Mouse (Mus musculus): ENCODE data around the gene Tmem38b. TPM values are rescaled to one million over a fixed set of nuclear protein-coding genes. Genes with fewer than 3 reads are reported as not detected.
A peak's percentile ranks its signal among the peaks of the same experiment; 100 is the strongest.
"Not testable (repeated sequence)": the region's sequence is repeated elsewhere in the genome, so short reads cannot be mapped to it uniquely, and the experiment has no call there.

The Tmem38b gene
- total RNA-seq (2021), result 10 to 100 TPM; 62.1 to 68.8 TPM
- long read RNA-seq, experiment 1, transcript Tmem38b-201 (6 exons, 2,862 nt), result major isoform, 84 of 103 reads
- long read RNA-seq, experiment 1, partial matches to known transcripts, result 1 of 103 reads
- long read RNA-seq, experiment 1, other reads (novel, unspliced or antisense), result 18 of 103 reads
- long read RNA-seq, experiment 2, transcript Tmem38b-201 (6 exons, 2,862 nt), result major isoform, 101 of 116 reads
- long read RNA-seq, experiment 2, partial matches to known transcripts, result 0 of 116 reads
- long read RNA-seq, experiment 2, other reads (novel, unspliced or antisense), result 15 of 116 reads

DNA sequence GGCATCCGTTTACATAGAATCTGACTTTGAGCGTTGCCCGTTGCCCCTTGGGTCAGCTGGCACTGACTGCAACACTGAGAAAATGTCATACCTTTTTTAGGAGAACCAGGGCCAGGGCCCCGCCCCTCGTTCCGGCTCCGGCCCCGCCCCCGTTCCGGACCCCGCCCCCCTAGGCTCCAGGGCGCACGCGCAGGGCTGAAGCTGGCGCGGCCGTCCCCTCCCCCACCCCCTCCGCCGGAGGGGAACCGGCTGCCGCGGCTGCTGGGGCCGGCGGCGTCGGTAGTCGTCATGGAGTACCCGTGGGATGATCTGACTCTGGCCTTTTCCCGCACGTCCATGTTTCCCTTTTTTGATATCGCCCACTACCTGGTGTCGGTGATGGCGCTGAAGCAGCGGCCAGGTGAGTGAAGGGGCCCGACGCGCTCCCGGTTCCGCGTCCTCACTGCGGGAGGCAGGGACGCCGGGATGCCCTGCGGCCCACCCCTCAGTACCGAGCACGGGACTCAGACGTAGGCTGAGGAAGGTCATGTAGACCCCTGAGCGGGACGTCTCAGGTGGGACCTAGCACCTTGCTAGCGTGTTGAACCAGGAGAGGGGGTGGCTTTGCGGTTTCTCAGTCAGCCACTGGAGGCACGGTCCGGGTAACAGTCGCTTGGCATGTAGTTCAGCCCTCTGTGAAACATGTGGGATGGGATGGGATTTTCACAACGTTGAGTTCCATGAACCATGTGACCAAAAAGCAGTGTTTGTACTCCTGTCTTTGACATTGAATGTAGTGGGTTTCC, at the start of gene Tmem38b:
TSS of gene Tmem38b (plus strand) at position 225 of the 785 bp plus-strand sequence.
- peak; percentile 73 to 78 for DNase-seq (ENCODE audit: low spot score in 2 of 2)

DNA sequence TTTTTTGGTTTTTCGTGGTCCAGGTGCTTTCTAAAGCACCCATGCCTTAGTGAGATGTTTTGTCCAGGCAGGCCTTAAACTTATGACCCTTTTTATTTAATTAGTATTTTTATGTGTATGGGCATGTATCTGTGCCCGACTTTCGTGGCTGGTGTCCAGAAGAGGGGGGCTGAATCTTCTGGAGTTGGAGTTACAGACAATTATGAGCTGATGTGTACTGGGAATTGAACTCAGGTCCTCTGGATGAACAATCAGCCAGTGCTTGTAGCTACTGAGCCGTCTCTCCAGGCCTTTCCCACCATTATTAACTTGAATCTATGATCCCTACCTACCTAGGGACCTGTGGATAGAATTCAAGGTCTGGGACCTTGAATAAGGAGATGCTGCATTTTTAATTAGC, 44.4 kb upstream of the Tmem38b start:
- no peak for DNase-seq (ENCODE audit: low spot score in 2 of 2)

DNA sequence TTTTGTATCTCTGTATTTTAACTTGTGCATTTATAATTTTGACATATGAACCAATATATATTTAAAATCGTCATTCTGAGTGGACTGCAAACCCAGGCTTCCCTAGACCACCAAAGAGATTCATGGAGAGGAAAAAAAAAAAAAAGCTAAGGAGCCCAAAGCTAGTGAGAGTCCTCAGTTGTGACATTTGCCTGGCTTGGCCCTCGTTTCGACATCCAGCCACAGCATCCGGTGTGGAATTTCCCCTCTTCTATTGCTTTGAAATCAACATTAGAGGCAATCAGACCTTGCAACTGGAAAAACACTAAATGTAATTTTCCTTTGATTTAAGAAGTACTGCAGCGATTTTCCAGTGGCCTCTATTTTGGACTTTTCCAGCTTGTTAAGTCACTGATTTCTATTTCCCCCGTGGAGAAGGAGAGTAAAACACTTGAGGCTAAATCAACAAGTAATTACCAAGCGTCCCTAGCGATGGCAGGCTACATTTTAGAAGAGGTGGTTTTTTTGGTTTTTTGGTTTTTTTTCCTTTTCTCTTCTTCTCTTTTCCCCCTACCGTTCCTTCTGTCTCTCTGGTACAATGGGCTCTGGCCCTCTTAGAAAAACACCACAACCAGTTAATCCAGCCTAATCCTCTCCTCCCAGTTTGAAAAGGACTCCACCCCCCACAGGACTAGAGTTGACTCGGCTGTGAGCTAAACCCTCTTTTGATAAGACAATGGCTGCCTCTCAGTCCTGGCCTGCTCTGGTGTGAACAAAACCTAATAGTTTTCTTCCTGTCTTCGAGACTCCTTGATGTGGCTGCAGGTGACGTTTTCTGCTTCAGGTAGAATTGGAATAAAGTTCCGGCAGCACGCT, 43.4 kb upstream of the Tmem38b start:
- DNase-seq (ENCODE audit: low spot score in 2 of 2), result no peak

DNA sequence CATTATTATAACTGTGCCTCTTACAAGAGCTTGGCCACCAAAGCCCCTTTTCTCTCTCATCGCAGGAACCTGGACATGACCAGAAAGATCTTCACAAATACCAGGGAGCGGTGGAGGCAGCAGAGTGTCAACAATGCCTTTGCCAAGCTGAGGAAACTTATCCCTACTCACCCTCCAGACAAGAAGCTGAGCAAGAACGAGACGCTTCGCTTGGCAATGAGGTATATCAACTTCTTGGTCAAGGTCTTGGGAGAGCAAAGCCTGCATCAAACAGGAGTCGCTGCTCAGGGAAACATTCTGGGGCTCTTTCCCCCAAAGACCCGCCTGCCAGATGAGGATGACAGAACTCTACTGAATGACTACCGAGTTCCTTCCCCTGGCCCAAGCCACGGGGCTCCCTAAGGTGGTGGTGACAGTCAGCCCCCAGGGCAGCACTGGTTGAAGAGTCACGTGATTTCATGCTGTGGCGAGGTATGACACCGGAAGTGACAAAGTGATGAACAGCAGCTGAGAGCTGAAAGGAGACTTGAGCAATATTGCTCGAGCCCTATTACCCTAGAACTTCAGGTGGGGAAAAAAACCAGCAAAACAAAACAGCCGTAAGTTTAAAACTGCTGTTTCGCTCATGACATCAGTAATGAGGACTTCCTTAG, 40.0 kb upstream of the Tmem38b start:
- DNase-seq (ENCODE audit: low spot score in 2 of 2), result no peak

DNA sequence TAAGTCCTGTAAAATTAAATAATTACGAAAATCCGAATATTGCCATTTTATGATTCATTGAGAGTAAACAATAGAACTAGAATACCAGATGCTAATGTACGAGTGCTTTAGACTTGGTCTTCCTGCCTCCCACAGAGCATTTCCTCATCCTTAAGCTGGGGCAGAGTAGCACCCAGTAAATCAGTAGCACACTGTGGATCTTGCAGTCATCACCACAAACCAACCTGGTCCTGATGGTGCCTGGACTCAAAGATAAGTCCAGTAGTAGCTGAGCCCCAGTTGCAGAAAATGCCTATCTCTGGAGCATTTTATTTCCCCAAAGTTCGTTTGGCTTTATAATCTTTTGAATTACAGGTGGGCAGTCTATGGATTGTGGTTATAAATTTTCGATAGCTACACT, 39.0 kb upstream of the Tmem38b start:
- no peak for DNase-seq (ENCODE audit: low spot score in 2 of 2)

DNA sequence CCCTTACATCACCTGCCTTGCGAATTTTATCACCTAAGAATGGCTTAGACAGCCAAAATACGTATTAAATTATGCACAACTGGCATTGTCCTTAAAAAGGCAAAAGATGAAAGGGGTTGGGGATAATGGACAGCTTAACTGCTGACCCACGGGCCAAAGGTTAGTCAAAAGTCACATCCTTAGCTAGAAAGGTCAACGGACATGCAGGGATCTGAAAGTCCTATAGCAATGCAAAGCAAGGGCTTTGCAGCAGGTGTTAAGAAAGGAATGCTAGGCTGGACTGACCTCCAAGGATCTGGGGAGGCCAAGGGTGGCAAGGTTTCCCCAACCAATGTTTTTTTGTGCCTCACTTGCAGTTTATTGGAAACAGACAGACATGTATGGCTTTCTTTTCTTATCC, 36.5 kb upstream of the Tmem38b start:
- no peak for DNase-seq (ENCODE audit: low spot score in 2 of 2)

DNA sequence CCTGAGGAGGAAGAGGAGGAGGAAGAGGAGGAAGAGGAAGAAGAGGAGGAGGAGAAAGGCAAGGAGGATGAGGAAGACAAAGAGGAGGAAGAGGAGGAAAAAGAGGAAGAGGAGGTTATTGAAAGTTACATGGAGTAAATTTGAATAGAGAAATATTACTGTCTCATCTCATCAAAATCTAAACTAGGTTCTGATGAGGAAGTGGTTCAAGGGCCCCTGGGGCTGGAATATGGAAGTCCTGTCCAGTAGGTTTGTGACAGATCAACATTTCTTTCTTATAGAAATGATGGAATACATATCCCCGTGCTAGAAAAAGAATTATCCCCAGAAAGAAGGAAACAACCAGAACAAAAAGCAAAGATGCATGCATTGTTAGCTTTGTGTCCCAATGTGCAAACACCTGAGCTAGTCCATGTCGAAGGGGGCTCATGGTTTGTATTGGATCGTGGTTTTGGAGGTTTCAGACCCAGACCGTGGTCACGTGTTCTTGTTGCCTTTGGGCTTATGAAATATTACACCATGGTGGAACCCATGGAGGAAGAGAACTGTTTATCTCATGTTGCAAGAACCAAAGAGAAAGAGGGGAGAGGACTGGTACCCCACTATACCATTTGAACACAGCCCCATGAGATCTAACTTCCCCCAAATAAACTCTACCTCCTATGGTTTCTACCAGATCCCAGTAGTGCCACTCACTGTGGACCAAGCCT, 31.4 kb upstream of the Tmem38b start:
- no peak for DNase-seq (ENCODE audit: low spot score in 2 of 2)

DNA sequence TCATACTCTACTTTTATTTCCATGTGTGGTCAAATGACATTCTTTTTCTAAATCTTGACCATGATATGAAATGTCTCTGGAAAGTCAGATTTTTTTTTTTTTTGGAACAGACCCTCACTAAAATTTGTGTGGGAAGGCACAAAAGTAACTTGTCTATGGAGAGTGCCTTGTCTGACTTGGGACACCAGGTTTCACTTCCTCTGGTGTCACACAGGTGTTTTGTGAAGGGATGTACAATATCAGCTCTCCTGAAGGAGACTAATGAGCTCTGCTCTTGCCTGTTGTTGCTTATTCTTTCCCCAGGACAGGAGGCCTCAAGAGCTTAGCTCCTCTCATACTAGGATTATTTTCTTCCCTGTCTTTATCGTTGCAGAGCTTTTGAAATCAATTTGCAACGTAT, 30.8 kb upstream of the Tmem38b start:
- no peak for DNase-seq (ENCODE audit: low spot score in 2 of 2)

DNA sequence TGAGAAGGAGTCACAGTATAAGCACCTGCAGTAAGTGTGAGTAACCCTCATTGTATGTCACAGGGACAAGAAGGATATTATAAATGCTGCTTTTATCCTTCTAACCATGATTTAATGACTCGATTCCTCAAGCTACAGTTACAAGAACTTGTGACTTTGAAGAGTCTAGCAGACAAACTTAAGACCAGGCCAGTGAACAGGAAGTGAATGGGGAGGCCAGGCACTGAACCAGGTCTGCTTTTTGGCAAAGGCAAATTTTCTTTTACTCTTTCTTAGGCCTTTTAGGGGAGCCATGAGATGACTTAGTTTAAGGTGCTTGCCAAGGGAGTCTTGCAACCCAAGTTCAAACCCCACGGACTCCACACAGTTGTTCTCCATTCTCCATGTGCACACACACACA, 30.1 kb upstream of the Tmem38b start:
- no peak for DNase-seq (ENCODE audit: low spot score in 2 of 2)

DNA sequence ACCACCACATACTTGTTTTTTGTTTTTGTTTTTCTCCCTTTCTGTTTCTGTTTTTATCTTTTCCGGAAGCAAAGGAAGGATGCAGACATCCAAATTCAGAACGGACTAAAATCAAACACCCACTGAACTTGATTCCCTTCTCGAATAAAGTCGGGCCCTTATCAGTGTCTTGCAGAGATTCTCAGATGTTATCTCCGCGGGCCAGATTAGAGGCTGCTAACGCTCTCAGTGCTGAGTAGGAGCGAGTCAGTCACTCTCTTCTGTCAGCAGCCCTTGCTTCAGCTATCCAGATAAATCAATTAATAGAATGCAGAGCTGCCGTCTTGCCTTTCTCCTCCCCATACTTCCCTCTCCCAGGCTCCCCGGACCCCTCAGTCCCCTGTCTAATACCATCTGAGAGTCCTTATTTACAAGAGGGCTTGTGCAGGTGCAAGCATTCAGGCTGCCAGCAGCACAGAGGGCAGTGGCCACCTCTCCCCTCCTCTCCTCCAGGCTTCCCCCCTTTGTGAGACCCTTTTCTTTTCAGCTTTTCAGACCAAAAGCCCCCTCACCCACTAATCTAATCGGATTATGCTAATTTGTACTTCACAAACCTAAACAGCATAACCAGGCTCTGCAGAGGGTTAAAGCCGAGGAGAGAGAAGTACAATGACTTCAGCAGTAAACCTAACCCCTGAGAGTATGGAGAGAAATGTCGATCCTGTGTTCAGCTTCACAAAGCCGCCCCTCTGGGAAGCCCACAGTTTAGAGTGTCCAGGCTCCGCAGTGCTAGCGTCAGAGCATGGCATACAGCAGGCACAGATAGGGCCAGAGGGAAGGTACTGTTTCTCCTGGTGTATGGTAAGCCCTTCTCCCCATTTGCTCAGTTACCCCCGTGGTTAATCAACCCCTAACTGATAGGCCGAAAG, 28.7 kb upstream of the Tmem38b start:
- no peak for DNase-seq (ENCODE audit: low spot score in 2 of 2)

DNA sequence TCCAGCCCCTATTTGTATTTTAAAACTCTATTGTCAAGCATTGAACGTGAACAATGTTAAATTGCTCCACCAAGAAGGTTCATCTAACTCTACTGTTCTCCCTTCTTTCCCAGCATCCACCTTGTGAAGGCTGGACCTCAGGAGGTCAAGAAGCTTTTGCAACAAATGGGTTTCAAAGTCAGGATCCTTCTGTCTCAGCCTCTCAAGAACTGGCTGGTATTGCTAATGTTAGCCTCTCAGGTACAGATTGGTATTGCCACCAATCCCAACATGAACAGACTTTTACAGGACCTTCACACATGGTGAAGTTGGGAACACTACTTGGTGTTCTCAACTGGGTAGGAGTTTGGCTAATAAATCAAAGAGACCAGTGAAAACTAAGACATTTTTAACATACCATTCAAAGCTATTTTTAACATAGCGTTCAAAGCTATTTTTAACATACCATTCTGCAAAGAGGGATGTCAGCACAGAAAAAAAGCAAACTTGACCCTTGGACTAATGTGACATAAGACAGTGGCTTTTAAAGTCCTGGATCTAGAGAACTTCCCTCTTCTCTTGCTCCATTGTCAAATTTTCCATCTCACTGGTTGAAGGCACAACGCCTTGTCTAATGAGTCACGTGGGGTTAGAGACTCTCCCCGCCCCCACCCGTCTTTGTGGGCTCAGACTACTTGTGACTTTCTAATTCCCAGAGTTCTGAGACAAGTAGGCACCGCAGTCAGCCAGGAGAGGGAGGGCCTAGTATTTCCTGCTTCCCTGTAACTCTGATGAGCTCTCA, 26.8 kb upstream of the Tmem38b start:
- no peak for DNase-seq (ENCODE audit: low spot score in 2 of 2)

DNA sequence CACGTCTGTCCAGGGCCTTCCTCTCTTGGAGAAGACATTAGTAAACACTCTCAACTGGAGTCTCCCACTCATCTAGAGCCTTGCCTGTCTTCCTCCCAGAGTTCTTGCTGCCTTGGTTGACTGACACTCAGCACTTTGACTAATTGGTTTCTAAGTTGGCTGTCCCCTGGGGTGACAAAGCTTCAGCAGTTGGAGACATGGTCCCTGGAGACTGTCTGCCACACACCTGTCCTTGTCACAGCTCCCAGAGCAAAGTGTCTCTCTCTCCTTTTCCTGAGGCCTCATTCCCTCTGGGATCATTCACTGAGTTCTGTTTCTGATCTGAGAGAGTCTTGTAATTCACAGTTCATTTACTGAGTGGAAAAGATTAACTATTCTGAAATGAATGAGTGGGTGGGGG, 26.1 kb upstream of the Tmem38b start:
- no peak for DNase-seq (ENCODE audit: low spot score in 2 of 2)

DNA sequence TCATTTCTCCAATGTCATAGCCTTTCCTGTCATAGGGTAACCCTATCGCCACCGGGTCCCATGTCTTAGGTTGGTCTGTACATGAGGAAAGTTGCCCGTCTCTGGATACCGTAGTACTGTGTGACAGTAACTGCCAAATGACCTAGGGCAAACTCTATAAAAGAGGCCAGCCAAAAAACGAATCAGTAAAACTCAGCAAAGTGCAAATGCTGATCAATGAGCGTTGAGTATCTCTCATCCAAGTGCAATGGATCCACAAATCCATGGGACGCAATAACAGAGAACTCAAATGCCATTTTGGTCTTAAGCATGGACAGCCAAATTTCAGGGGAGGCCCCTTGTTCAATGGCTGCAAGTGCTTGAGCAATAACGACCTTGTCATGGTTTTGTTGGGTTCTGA, 22.2 kb upstream of the Tmem38b start:
- DNase-seq (ENCODE audit: low spot score in 2 of 2), result not testable (repeated sequence)

DNA sequence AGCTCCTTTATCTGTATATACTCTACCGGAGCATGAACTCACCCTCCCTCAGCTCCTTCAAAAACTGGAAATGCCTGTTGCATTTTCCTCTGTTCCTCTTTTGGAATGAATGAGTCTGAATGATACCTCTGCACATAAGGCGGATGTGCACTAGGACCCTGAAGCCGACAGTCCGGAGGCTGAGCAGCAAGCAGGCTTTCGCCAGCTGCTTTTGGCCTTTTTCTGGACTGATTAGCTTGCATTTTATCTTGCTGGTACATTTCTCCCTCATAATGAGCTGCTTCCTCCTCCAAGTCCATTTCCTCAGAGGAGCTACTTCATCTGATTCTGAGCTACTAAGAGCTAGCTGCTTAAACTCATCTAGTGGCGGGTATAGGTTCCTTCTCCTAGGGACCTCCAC, 19.4 kb upstream of the Tmem38b start:
- DNase-seq (ENCODE audit: low spot score in 2 of 2), result not testable (repeated sequence)

DNA sequence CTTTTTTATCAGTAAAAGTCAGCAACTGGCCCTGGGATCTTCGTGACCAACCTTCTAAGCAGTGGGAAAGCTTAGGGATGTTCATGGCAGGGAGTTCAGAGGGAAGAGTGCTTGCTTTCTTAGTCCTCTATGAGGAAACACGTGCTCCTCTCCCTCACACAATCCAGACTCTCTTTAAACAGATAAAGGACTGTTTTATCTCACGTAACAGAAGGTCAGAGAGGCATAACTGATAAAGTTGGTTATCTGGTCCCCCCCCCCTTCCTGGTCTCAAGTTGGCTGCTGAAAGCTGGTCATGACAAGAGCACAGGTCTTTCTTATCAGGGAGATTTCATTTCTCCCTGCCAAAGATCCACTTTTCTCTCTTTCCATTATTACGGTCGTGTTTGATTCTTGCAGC, 7.5 kb upstream of the Tmem38b start:
- no peak for DNase-seq (ENCODE audit: low spot score in 2 of 2)

DNA sequence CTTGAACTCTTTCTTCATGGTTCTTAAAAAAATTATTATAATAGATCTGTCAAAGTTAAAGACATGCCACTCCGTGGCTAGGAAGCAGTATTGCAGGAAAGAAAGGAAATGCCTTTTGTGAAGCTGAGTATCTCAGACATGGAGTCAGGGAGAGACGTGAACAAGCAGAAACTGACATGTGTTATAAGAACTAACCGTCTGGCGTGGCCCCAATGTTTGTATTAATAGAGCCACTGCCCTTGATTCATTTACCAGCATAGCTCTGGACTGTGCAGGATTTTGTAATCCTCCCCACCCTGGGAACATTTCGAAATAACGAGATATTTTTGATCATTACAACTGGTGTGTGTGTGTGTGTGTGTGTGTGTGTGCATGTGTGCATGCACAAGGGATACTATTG, 2.1 kb upstream of the Tmem38b start:
- DNase-seq (ENCODE audit: low spot score in 2 of 2), result no peak

DNA sequence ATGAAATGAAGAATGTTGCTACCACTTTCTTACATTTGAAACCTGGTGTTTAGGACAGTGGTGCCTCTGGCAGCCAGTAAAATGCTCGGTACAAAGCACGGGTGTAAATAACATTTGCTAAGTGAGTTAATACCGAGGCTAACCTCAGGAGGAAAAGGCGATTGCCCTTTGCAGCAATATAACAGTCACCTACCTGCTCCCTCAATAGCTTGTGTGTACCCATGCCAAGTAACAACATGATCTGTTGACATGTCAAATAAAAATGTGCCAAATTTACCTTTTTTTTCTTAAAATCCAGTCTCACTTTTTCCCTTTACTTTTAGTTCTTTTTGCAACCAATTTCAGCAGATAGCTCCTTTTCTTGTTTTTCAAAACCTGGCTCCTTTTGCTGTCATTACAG, 1.0 kb upstream of the Tmem38b start:
- no peak for DNase-seq (ENCODE audit: low spot score in 2 of 2)

DNA sequence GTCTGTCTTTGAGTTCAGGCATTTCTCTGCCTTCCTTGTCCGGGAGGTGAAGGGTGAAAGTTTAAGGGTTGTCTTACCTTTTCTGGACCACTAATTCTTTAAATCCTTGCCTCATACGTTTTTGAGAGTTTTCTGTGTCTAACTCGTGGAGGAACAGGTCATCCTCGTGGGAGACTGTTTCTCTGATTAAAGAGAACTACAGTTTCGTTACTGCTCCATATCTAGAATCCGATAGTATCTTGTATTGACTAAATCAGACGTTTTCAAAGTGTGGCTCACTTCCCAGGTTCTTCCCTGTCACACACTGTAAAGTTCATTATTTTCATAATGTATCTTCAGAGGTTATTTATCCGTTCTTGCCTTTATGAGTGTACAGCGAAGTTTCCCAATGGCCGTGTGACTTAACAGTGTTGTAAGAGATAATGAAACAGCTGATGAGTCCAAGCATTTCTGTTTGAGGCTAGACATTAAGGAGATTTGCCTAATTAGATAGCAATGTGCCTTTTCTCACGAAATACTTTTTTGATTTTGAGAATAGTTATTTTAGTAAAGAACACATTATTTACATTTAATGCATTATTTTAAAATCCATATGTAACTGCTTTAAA, 900 bp downstream of the Tmem38b start:
- no peak for DNase-seq (ENCODE audit: low spot score in 2 of 2)
